Mouse (Mus musculus) ES-E14 (cell line): ENCODE data around the gene Znfx1.

Experiments used
- CHD2 ChIP-seq: IDR thresholded peaks from 2 replicates; pipeline ENCODE4 v1.6.1; 2014; ENCODE audit warnings: mild to moderate bottlenecking, low read depth, low read length, inconsistent platforms
- ZC3H11A ChIP-seq: IDR thresholded peaks from 2 replicates; pipeline ENCODE4 v1.6.1; 2012; ENCODE audit warnings: low read depth, mild to moderate bottlenecking, inconsistent platforms, low read length, borderline replicate concordance
- ZNF384 ChIP-seq: IDR thresholded peaks from 2 replicates; pipeline ENCODE4 v1.6.1; 2012; ENCODE audit warnings: low read depth, low read length, inconsistent platforms

GRCm38 (mm10) chr2:167078931-167079495 is 16.2 kb upstream of the Znfx1 start:
- TF ChIP-seq ZNF384, result no peak
- no peak for TF ChIP-seq CHD2
- TF ChIP-seq ZC3H11A, result no peak
